Mouse (Mus musculus): ENCODE data around the gene Col26a1. TPM values are rescaled to one million over a fixed set of nuclear protein-coding genes. Genes with fewer than 3 reads are reported as not detected.

Col26a1 gene
- polyA plus RNA-seq (2015; fragmentation: Illumina TruSeq; extraction: RNeasy Lipid Tissue Mini Kit (QIAGEN cat#74804); ENCODE audit: insufficient read depth, low replicate concordance), result 0.14 TPM

GRCm38 (mm10) chr5:136882788-136883439, at the start of gene Col26a1:
Gene Col26a1, minus strand, starts transcription at chr5:136883209.

GRCm38 (mm10) chr5:136907991-136908857, 25.2 kb upstream of the Col26a1 start, which contains the start of gene Ift22:
Gene Ift22, plus strand, starts transcription at chr5:136908150.

GRCm38 (mm10) chr5:136692784-136693183, 190.2 kb downstream of the Col26a1 start, which contains the start of gene Myl10:
Gene Myl10, plus strand, starts transcription at chr5:136693146.

Other genes with a start within 250 kb of the Col26a1 start
- gene Myl10, start 190.1 kb downstream of the Col26a1 start, polyA plus RNA-seq (2015; fragmentation: Illumina TruSeq; extraction: RNeasy Lipid Tissue Mini Kit (QIAGEN cat#74804); ENCODE audit: insufficient read depth, low replicate concordance), result not detected
- gene Ift22, start 24.9 kb upstream of the Col26a1 start, polyA plus RNA-seq (2015; fragmentation: Illumina TruSeq; extraction: RNeasy Lipid Tissue Mini Kit (QIAGEN cat#74804); ENCODE audit: insufficient read depth, low replicate concordance), result 15.4 TPM
- gene Fis1, start 70.1 kb upstream of the Col26a1 start, polyA plus RNA-seq (2015; fragmentation: Illumina TruSeq; extraction: RNeasy Lipid Tissue Mini Kit (QIAGEN cat#74804); ENCODE audit: insufficient read depth, low replicate concordance), result 106 TPM
- 1.1 TPM for gene Cldn15, start 83.4 kb upstream of the Col26a1 start, polyA plus RNA-seq (2015; fragmentation: Illumina TruSeq; extraction: RNeasy Lipid Tissue Mini Kit (QIAGEN cat#74804); ENCODE audit: insufficient read depth, low replicate concordance)
- 15.6 TPM for gene Plod3, start 103.8 kb upstream of the Col26a1 start, polyA plus RNA-seq (2015; fragmentation: Illumina TruSeq; extraction: RNeasy Lipid Tissue Mini Kit (QIAGEN cat#74804); ENCODE audit: insufficient read depth, low replicate concordance)
- 13.8 TPM for gene Znhit1, start 104.8 kb upstream of the Col26a1 start, polyA plus RNA-seq (2015; fragmentation: Illumina TruSeq; extraction: RNeasy Lipid Tissue Mini Kit (QIAGEN cat#74804); ENCODE audit: insufficient read depth, low replicate concordance)
- not detected for gene Vgf, start 143.2 kb upstream of the Col26a1 start, polyA plus RNA-seq (2015; fragmentation: Illumina TruSeq; extraction: RNeasy Lipid Tissue Mini Kit (QIAGEN cat#74804); ENCODE audit: insufficient read depth, low replicate concordance)
- 54.2 TPM for gene Ap1s1, start 162.9 kb upstream of the Col26a1 start, polyA plus RNA-seq (2015; fragmentation: Illumina TruSeq; extraction: RNeasy Lipid Tissue Mini Kit (QIAGEN cat#74804); ENCODE audit: insufficient read depth, low replicate concordance)
- gene Serpine1, start 189.1 kb upstream of the Col26a1 start, polyA plus RNA-seq (2015; fragmentation: Illumina TruSeq; extraction: RNeasy Lipid Tissue Mini Kit (QIAGEN cat#74804); ENCODE audit: insufficient read depth, low replicate concordance), result 1.8 TPM
- gene Trim56, start 233.0 kb upstream of the Col26a1 start, polyA plus RNA-seq (2015; fragmentation: Illumina TruSeq; extraction: RNeasy Lipid Tissue Mini Kit (QIAGEN cat#74804); ENCODE audit: insufficient read depth, low replicate concordance), result 57.0 TPM

All from spleen, adult 10 weeks (tissue).